Mouse (Mus musculus) neural tube, embryonic 12.5 days (tissue): ENCODE data around the gene Cenpp. TPM values are rescaled to one million over a fixed set of nuclear protein-coding genes. Genes with fewer than 3 reads are reported as not detected.

ENCODE experiments used
- ATAC-seq: fragments of 200-750 bp; cut with Nextera tagmentation; 2 replicates; pipeline ENCODE4 v1.8.0; 2017; ENCODE audit warnings: low read depth, mild to moderate bottlenecking, moderate TSS enrichment, moderate library complexity; ENCODE audit not compliant: low FRiP score
- H3K27ac ChIP-seq: fragments of 300-500 bp; sonication (generic); 2 replicates; pipeline ENCODE4 v1.5.1; 2016
- H3K27me3 ChIP-seq: fragments of 300-500 bp; sonication (generic); replicated peaks from 2 replicates; pipeline ENCODE4 v1.6.1; 2016; ENCODE audit warnings: mild to moderate bottlenecking
- H3K36me3 ChIP-seq: fragments of 300-500 bp; sonication (generic); 2 replicates; pipeline ENCODE4 v1.6.1; 2016; ENCODE audit warnings: mild to moderate bottlenecking
- H3K4me1 ChIP-seq: fragments of 300-500 bp; sonication (generic); 2 replicates; pipeline ENCODE4 v1.6.1; 2016
- H3K4me2 ChIP-seq: fragments of 300-500 bp; sonication (generic); replicated peaks from 2 replicates; pipeline ENCODE4 v1.6.1; 2016; ENCODE audit warnings: mild to moderate bottlenecking
- H3K4me3 ChIP-seq: fragments of 300-500 bp; sonication (generic); 2 replicates; pipeline ENCODE4 v1.5.1; 2016
- H3K9ac ChIP-seq: fragments of 300-500 bp; sonication (generic); 2 replicates; pipeline ENCODE4 v1.6.1; 2016; ENCODE audit warnings: mild to moderate bottlenecking
- H3K9me3 ChIP-seq: fragments of 300-500 bp; sonication (generic); 2 replicates; pipeline ENCODE4 v1.6.1; 2016; ENCODE audit warnings: mild to moderate bottlenecking
- WGBS: fragments of 180-500 bp; shearing (Covaris S2); methylation state at CpG from one replicate; pipeline ENCODE4 v1.1.7; 2016; 5-methylcytosine and 5-hydroxymethylcytosine counted together
- polyA plus RNA-seq: library from polyadenylated mRNA; unstranded; fragments of >200 nt; fragmentation: Nextera tagmentation; extraction: Ambion mirVana; gene quantifications from 2 replicates; pipeline ENCODE4 v1.2.1, GENCODE M21; 2016

Gene Cenpp
- polyA plus RNA-seq, 1 experiment from 2014 or later, result 18.3 TPM

GRCm38 (mm10) chr13:49584307-49585005, 68.1 kb downstream of the Cenpp start:
- Histone ChIP-seq H3K4me2 (no peak overlapping the region), H3K9ac (no peak overlapping the region), H3K9me3 (no peaks in the 10 kb centered on the region), H3K27ac (no peak overlapping the region), H3K36me3 (no peaks in the 10 kb centered on the region), H3K4me1 (no peaks in the 10 kb centered on the region), H3K27me3 (no peaks in the 10 kb centered on the region), H3K4me3 (no peak overlapping the region)
- ATAC-seq, result no peak
- 86% methylated on average over 8 of the region's 8 CpGs for WGBS

DNA sequence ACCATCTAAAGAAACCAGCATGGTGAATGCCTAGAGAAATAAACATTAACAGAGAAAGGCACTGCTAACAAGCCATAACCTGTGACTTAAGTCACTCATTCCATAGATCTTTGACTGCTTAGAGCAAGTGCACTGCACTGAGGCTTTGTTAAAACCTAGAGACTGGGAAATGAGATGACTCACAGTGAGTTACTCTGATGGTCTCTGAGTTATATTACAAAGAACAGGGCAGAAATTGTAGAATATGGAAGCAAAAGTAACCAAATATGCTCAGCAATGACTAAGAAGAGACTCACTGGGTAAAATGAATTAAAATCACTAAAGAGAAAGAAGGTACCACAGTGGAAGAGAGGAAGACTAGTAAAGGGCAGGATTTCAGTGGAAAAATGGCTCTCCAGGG, 68.7 kb downstream of the Cenpp start:
- H3K27me3 ChIP-seq, result no peaks in the 10 kb centered on the region
- H3K4me1 ChIP-seq, result no peaks in the 10 kb centered on the region
- H3K4me2 ChIP-seq, result no peak overlapping the region
- no peaks in the 10 kb centered on the region for H3K9me3 ChIP-seq
- ATAC-seq, result no peak
- no peak overlapping the region for H3K9ac ChIP-seq
- H3K36me3 ChIP-seq, result no peaks in the 10 kb centered on the region
- H3K4me3 ChIP-seq, result no peak overlapping the region
- H3K27ac ChIP-seq, result no peak overlapping the region

DNA sequence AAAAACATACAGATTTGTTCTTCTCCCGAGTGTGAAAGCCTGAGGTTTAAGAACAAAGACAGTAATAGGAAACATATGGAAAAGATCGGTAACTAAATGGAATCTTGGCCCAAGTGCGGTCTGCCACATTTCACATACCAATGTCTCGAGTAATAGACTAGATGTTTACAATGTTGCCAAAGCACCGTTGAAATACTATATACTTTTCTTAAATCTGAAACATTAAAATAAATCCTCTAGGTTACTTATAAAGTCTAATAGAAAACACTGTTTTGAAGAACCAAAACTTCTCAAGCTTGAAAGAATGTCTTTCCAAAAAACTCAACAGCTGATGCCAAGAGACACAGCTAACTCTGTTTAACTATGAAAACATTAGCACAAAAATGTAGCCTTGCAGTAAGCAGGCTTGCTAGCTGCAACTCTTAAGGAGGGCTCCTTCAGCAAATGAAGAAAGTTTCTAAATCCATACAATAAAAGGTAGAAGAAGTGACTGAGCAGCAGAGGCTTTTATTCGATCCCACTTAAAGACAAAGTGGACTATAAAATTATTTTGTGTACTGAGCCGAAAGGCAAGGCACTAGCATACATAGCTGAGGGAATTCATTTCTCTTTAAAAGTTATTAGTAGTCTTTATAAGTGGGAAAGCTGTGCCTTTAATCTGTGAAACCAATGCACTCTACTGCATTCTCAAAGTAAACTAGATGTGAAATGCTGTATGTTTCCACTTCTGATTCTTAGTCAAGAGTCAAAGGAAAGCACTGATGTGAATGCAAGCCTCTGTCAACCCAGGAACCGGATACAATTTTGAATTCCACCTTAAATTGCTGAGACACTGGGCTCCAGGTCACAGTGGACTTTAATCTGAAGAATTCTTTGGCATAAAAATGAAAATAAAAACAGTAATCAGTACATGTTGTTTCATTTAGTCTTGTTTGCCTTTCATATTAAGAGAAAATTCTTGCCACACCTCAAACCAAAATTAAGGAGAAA, 70.7 kb downstream of the Cenpp start, which contains the start of gene Omd:
TSS of gene Omd (plus strand) at position 922 of the 990 bp plus-strand sequence.
- no peak within 1 kb of the TSS for H3K9ac ChIP-seq
- H3K9me3 ChIP-seq, result no peaks in the 10 kb centered on the region
- H3K4me1 ChIP-seq, result no peaks in the 10 kb centered on the region
- H3K27ac ChIP-seq, result no peak within 1 kb of the TSS
- no peak for ATAC-seq
- WGBS, result 82% methylated on average over 8 of the region's 8 CpGs
- H3K36me3 ChIP-seq, result no peaks in the 10 kb centered on the region
- no peak within 1 kb of the TSS for H3K4me3 ChIP-seq
- H3K4me2 ChIP-seq, result no peak within 1 kb of the TSS
- no peaks in the 10 kb centered on the region for H3K27me3 ChIP-seq

GRCm38 (mm10) chr13:49571418-49571817, 81.2 kb downstream of the Cenpp start:
- H3K9me3 ChIP-seq, result no peaks in the 10 kb centered on the region
- ATAC-seq, result no peak
- 88% methylated on average over 2 of the region's 2 CpGs for WGBS
- no peak overlapping the region for H3K27ac ChIP-seq
- H3K4me1 ChIP-seq, result no peaks in the 10 kb centered on the region
- no peaks in the 10 kb centered on the region for H3K27me3 ChIP-seq
- H3K36me3 ChIP-seq, result no peaks in the 10 kb centered on the region
- H3K9ac ChIP-seq, result no peak overlapping the region
- no peak overlapping the region for H3K4me2 ChIP-seq
- no peak overlapping the region for H3K4me3 ChIP-seq

DNA sequence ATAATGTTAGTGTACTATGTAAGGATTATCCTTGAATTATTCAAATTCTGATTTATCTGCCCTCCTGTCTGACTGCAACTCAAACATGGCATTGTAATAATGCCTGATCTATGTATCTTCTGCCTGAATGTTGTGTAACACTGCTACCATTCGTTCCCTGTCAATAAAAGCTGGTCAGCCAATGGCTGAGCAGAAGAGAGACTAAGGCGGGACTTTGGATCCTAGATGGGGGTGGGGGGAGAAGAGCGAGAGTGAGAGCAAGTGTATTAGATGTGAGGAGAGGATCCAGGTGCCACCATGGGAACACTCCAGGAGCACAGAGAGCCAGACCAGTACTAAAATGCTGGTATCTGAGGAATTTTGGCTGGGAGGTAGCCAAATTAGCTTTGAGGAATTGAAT, 82.2 kb downstream of the Cenpp start:
- H3K27ac ChIP-seq, result no peak overlapping the region
- H3K4me2 ChIP-seq, result no peak overlapping the region
- H3K4me3 ChIP-seq, result no peak overlapping the region
- no peak overlapping the region for H3K9ac ChIP-seq
- no peaks in the 10 kb centered on the region for H3K27me3 ChIP-seq
- 73% methylated on average over 3 of the region's 3 CpGs for WGBS
- no peaks in the 10 kb centered on the region for H3K36me3 ChIP-seq
- ATAC-seq, result no peak
- no peaks in the 10 kb centered on the region for H3K9me3 ChIP-seq
- no peaks in the 10 kb centered on the region for H3K4me1 ChIP-seq

GRCm38 (mm10) chr13:49564347-49564746, 88.2 kb downstream of the Cenpp start:
- Histone ChIP-seq H3K9ac (no peak overlapping the region), H3K4me3 (no peak overlapping the region), H3K27ac (no peak overlapping the region), H3K4me2 (no peak overlapping the region), H3K4me1 (no peaks in the 10 kb centered on the region), H3K36me3 (no peaks in the 10 kb centered on the region), H3K9me3 (no peaks in the 10 kb centered on the region), H3K27me3 (no peaks in the 10 kb centered on the region)
- no peak for ATAC-seq
- WGBS, result 96% methylated on average over 1 of the region's 1 CpGs

- Histone ChIP-seq H3K27ac (no peak overlapping the region), H3K4me2 (no peak overlapping the region), H3K9me3 (no peaks in the 10 kb centered on the region), H3K4me1 (no peaks in the 10 kb centered on the region), H3K27me3 (no peaks in the 10 kb centered on the region), H3K36me3 (no peaks in the 10 kb centered on the region), H3K4me3 (no peak overlapping the region), H3K9ac (no peak overlapping the region)
- 57% methylated on average over 2 of the region's 2 CpGs for WGBS
- no peak for ATAC-seq
Measured at GRCm38 (mm10) chr13:49560886-49561285, 91.7 kb downstream of the Cenpp start.

DNA sequence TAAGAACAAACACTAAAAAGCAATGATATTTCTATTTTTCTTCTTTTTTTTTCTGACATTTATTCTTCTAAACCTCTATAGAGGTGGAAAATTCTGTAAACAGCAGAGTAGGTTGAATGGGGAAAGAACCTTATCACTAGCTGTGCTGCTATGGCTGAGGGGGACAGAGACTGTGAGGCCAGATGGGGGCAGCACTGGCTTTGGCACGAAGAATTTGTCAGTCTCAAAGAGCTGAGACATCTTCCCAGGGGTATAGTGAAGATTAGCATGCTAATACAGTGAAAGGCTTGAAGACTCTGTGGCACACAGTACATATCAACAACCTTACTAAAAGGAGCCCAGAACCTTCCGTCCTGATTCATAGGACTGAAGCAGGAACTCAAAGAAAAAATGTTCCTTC, 93.4 kb downstream of the Cenpp start:
- Histone ChIP-seq H3K9me3 (no peaks in the 10 kb centered on the region), H3K36me3 (no peaks in the 10 kb centered on the region), H3K27me3 (no peaks in the 10 kb centered on the region), H3K4me1 (no peaks in the 10 kb centered on the region), H3K4me2 (no peak overlapping the region), H3K4me3 (no peak overlapping the region), H3K9ac (no peak overlapping the region), H3K27ac (no peak overlapping the region)
- no peak for ATAC-seq
- WGBS, result 42% methylated on average over 2 of the region's 2 CpGs

GRCm38 (mm10) chr13:49556924-49557323, 95.7 kb downstream of the Cenpp start:
- H3K4me2 ChIP-seq, result no peak overlapping the region
- no peak overlapping the region for H3K9ac ChIP-seq
- H3K9me3 ChIP-seq, result no peaks in the 10 kb centered on the region
- 63% methylated on average over 1 of the region's 1 CpGs for WGBS
- no peak overlapping the region for H3K27ac ChIP-seq
- ATAC-seq, result no peak
- no peaks in the 10 kb centered on the region for H3K4me1 ChIP-seq
- no peaks in the 10 kb centered on the region for H3K36me3 ChIP-seq
- H3K27me3 ChIP-seq, result no peaks in the 10 kb centered on the region
- H3K4me3 ChIP-seq, result no peak overlapping the region

GRCm38 (mm10) chr13:49556203-49556602, 96.4 kb downstream of the Cenpp start:
- ATAC-seq, result no peak
- no peaks in the 10 kb centered on the region for H3K9me3 ChIP-seq
- H3K27me3 ChIP-seq, result no peaks in the 10 kb centered on the region
- no peak overlapping the region for H3K4me3 ChIP-seq
- H3K9ac ChIP-seq, result no peak overlapping the region
- no peaks in the 10 kb centered on the region for H3K36me3 ChIP-seq
- 92% methylated on average over 1 of the region's 1 CpGs for WGBS
- H3K4me2 ChIP-seq, result no peak overlapping the region
- no peak overlapping the region for H3K27ac ChIP-seq
- H3K4me1 ChIP-seq, result no peaks in the 10 kb centered on the region

GRCm38 (mm10) chr13:49554519-49554918, 98.1 kb downstream of the Cenpp start:
- Histone ChIP-seq H3K4me3 (no peak overlapping the region), H3K27ac (no peak overlapping the region), H3K36me3 (no peaks in the 10 kb centered on the region), H3K4me2 (no peak overlapping the region), H3K4me1 (no peaks in the 10 kb centered on the region), H3K27me3 (no peaks in the 10 kb centered on the region), H3K9me3 (no peaks in the 10 kb centered on the region), H3K9ac (no peak overlapping the region)
- ATAC-seq, result no peak
- 86% methylated on average over 5 of the region's 5 CpGs for WGBS

DNA sequence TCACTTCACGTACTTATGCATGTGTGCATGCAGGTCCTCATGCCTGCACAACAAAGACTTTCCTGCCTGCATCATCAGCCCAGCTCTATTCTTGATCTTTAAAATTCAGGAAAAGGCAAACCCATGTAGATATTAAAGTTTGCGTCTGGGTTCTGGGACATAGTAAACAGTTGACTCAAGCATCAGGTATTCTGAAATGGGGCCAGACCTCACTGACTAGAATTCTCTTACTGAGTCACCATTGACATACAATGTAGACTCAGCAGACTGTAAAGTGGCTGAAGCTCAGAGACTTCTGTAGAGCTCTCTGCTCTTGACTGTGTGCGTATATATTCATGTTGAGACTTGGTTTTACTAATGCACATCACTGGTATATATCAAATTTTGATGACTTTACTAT, 103.0 kb downstream of the Cenpp start:
- no peaks in the 10 kb centered on the region for H3K9me3 ChIP-seq
- no peak for ATAC-seq
- 96% methylated on average over 3 of the region's 3 CpGs for WGBS
- H3K4me3 ChIP-seq, result no peak overlapping the region
- no peaks in the 10 kb centered on the region for H3K27me3 ChIP-seq
- no peaks in the 10 kb centered on the region for H3K36me3 ChIP-seq
- H3K4me1 ChIP-seq, result no peaks in the 10 kb centered on the region
- H3K27ac ChIP-seq, result no peak overlapping the region
- no peak overlapping the region for H3K9ac ChIP-seq
- H3K4me2 ChIP-seq, result no peak overlapping the region
